Mouse (Mus musculus) myocyte (in vitro differentiated cells): Measurements from ENCODE around the gene Nos1ap.

Experiments
- E2F4 ChIP-seq: IDR thresholded peaks from one replicate; pipeline ENCODE4 v1.6.1; 2011; ENCODE audit warnings: mild to moderate bottlenecking, control low read depth, moderate library complexity; ENCODE audit not compliant: insufficient read depth
- MAX ChIP-seq: IDR thresholded peaks from one replicate; pipeline ENCODE4 v1.6.1; 2011; ENCODE audit warnings: low read depth, mild to moderate bottlenecking, control low read depth
- MYOD1 ChIP-seq, 3 experiments: IDR thresholded peaks; one replicate each; pipeline ENCODE4 v1.6.1; 2011; ENCODE audit warnings: control low read depth in 2 of 3, low read depth in 2 of 3, mild to moderate bottlenecking in 2 of 3, moderate library complexity in 1 of 3; ENCODE audit not compliant: insufficient read length in 2 of 3, control insufficient read depth in 1 of 3
- MYOG ChIP-seq, 3 experiments: IDR thresholded peaks; one replicate each; pipeline ENCODE4 v1.6.1; 2011; ENCODE audit warnings: control low read depth in 2 of 3, low read depth in 2 of 3, mild to moderate bottlenecking in 2 of 3; ENCODE audit not compliant: insufficient read length in 2 of 3, control insufficient read depth in 1 of 3, insufficient read depth in 1 of 3
- POLR2A ChIP-seq: IDR thresholded peaks from one replicate; pipeline ENCODE4 v1.6.1; 2011; ENCODE audit warnings: low read depth, mild to moderate bottlenecking, control low read depth, moderate library complexity; ENCODE audit not compliant: insufficient read length
- POLR2AphosphoS2 ChIP-seq: IDR thresholded peaks from one replicate; pipeline ENCODE4 v1.6.1; 2011; ENCODE audit warnings: low read depth, control low read depth; ENCODE audit not compliant: insufficient read length
- REST ChIP-seq: IDR thresholded peaks from one replicate; pipeline ENCODE4 v1.6.1; 2011; ENCODE audit warnings: mild to moderate bottlenecking, control low read depth, moderate library complexity; ENCODE audit not compliant: insufficient read depth, insufficient read length
- SRF ChIP-seq: IDR thresholded peaks from one replicate; pipeline ENCODE4 v1.6.1; 2011; ENCODE audit warnings: low read depth; ENCODE audit not compliant: control insufficient read depth, insufficient read length
- TCF12 ChIP-seq: IDR thresholded peaks from one replicate; pipeline ENCODE4 v1.6.1; 2011; ENCODE audit warnings: mild to moderate bottlenecking, control low read depth; ENCODE audit not compliant: poor library complexity, insufficient read depth, severe bottlenecking
- TCF3 ChIP-seq: IDR thresholded peaks from one replicate; pipeline ENCODE4 v1.6.1; 2011; ENCODE audit warnings: low read depth, control low read depth; ENCODE audit not compliant: insufficient read length
- USF1 ChIP-seq: IDR thresholded peaks from one replicate; pipeline ENCODE4 v1.6.1; 2011; ENCODE audit warnings: low read depth, mild to moderate bottlenecking, control low read depth, moderate library complexity

- TF ChIP-seq MAX: no peak
- TF ChIP-seq USF1: no peak
- TF ChIP-seq POLR2A: no peak
- TF ChIP-seq POLR2AphosphoS2: no peak
- no peak for TF ChIP-seq REST
- TF ChIP-seq MYOG (IDR thresholded peaks at IDR 0.05; ENCODE audit: control insufficient read depth in 1 of 3, insufficient read depth in 1 of 3, insufficient read length in 2 of 3, low read depth in 2 of 3): no peak
- no peak for TF ChIP-seq TCF3
- TF ChIP-seq MYOD1 (IDR thresholded peaks at IDR 0.05; ENCODE audit: control insufficient read depth in 1 of 3, insufficient read length in 2 of 3, low read depth in 2 of 3): no peak
- TF ChIP-seq TCF12: no peak
- no peak for TF ChIP-seq E2F4
- no peak for TF ChIP-seq SRF
Observed at GRCm38 (mm10) chr1:170594575-170594974, 4.9 kb upstream of the Nos1ap start.
